Mouse (Mus musculus) heart, postnatal 0 days (tissue): ENCODE data around the gene Tyw3.

Experiments
- CTCF ChIP-seq: IDR thresholded peaks from 2 replicates; pipeline ENCODE4 v1.5.1; 2016; ENCODE audit warnings: antibody characterized with exemption, control low read depth, low read depth
- EP300 ChIP-seq: IDR thresholded peaks from 2 replicates; pipeline ENCODE4 v1.6.1; 2016; ENCODE audit warnings: antibody characterized with exemption, low read depth

- TF ChIP-seq CTCF = no peak
- TF ChIP-seq EP300 = no peak
Observed at GRCm38 (mm10) chr3:154550326-154551034, 46.4 kb downstream of the Tyw3 start.
